Mouse (Mus musculus) gastrocnemius, postnatal 36 days (tissue): ENCODE data around the gene Zbtb20. TPM values are rescaled to one million over a fixed set of nuclear protein-coding genes. Genes with fewer than 3 reads are reported as not detected.
"Not testable (repeated sequence)": the region's sequence is repeated elsewhere in the genome, so short reads cannot be mapped to it uniquely, and the experiment has no call there.

Experiments
- DNase-seq, 2 experiments: peaks; one replicate each; pipeline ENCODE4 v3.0.0; 2022
- intact Hi-C: fragments of 180-260 bp; cut with DNase I; formaldehyde crosslinking; loops from one replicate; pipeline ENCODE4 v1.15.1; 2025
- total RNA-seq, 2 experiments: library from RNA; stranded (reverse); gene quantifications; 2 replicates each; pipeline ENCODE4 v1.2.3; 2021

Zbtb20 gene
- total RNA-seq, 2 experiments from 2014 or later, result 88.0 to 95.5 TPM

DNA sequence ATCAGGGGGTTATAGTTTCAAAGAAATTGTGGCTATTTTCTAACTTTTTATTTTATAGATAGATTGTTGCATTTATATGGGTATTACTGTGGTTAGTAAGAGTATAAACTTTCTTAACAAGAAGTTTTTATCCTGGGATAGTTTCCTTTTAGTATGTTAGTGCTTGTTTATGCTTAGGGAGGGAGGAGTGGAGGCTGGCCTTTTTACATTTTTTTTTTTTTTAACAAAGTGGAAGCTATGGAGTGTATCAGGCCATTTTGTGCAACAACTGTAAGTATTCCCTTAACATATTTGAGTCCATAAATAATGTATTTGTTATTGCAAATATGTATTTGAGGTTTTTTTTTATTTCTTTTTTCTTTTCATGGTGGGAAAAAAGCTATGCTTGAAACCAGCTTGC lies 32.7 kb downstream of the Zbtb20 start:
- intact Hi-C loops, result loop anchor here (10.0 kb wide), 1 partner anchor 466 kb away; no protein-coding TSS in a partner anchor
- no peak for DNase-seq

DNA sequence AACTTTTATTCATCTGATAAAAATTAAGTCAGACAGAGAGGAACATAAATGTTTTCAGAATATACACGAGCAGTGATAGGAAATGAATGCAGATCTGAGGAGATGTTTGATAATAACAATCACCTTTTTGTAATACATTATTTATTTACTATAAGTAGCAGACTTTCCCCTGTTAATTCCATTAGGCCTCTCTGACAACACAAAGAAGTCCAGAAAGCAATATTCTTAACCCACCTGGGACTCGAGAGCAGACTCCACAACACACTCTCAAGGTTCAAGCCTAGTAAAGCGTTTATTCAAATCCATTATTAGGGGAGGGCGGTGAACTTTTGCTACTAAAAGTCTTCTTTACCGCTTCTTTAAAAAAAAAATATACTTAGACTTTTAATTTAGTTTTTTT lies 33.2 kb downstream of the Zbtb20 start:
- DNase-seq, result no peak

DNA sequence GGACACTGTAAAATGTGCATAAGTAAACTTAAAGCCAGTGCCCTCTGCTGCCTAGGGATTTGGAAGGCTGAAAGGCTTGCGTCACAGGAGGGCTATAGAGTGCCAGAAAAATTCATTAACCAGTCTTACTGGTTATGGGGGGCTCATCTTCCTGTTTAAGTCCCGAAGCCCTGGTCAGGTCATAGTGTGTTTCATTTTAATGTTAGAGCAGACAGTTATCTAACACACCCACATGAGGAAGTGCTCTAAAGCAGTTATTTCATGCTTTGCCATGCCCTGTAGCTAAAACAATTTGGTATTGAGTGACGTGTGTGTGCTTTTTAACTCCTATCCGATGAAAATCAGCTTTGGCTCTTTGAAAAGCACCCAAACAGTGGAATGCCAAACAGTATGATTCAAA lies 34.3 kb downstream of the Zbtb20 start:
- intact Hi-C loops, result loop anchor here (5.0 to 10.0 kb wide), 2 partner anchors 633 to 685 kb away; no protein-coding TSS in a partner anchor
- DNase-seq, result no peak

More for the DNA sequence above, 33.2 kb downstream of the Zbtb20 start:
- intact Hi-C loops, result loop anchor here (10.0 kb wide), 1 partner anchor 466 kb away; no protein-coding TSS in a partner anchor

DNA sequence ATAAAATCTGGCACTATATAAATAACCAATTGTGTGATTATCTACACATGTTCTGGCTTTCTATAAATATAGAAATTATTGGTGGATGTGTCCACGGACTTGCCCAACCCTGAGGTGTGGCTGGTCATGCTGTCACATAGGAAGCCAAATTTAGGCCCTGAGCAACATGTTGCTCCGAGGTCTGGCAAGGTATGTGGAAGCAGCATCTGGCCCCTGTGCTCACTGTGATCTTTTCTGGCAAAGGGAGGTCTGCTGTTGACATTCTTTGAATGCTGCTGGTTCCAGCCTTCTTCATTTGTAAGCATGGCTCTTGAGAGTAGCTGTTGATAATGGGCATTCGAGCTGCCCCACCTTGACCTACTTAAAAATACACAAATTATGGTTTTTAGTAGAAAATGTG lies 35.0 kb downstream of the Zbtb20 start:
- intact Hi-C loops, result loop anchor here (5.0 to 10.0 kb wide), 2 partner anchors 633 to 684 kb away; no protein-coding TSS in a partner anchor
- DNase-seq, result peak; percentile 27 to 33

DNA sequence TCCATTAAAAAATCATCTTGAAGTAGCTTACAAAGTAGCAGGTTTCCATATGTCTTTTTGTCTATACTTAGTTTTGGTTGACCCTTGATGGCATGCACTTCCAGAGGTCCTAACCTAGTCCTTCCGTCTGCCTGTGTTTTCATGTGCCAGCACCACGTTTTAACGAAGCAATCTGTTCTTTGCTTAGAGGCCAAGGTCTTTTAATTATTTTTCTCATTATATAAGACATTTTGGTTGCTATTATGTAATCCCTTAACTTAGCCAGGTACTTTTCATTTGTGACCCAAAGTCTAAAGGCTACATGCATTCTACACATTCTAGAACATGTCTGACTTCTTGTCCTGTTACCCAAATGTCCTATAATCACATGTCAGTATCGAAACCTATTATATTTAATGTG lies 35.6 kb downstream of the Zbtb20 start:
- intact Hi-C loops, result loop anchor here (5.0 to 10.0 kb wide), 2 partner anchors 634 to 683 kb away; no protein-coding TSS in a partner anchor
- DNase-seq, result no peak

DNA sequence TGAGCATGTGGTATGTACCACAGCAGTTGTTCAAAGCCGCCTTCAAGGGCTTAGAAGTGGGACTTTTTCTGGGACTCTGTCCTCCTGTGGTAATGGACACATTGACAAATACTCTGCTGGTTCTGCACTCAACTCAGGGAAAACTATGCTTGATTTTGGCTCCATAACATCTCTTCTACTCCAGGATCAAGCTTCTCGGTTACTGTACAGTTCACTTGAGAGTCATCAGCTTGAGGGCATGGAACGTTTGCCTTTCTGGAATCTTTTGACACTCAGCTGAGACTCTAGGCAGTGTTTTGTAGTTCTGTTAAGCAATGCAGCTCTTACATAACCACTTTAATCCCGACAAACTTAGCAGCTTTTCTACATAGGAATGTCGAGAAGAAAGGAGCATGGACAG lies 36.1 kb downstream of the Zbtb20 start:
- no peak for DNase-seq
- intact Hi-C loops, result loop anchor here (5.0 to 10.0 kb wide), 2 partner anchors 635 to 683 kb away; no protein-coding TSS in a partner anchor

DNA sequence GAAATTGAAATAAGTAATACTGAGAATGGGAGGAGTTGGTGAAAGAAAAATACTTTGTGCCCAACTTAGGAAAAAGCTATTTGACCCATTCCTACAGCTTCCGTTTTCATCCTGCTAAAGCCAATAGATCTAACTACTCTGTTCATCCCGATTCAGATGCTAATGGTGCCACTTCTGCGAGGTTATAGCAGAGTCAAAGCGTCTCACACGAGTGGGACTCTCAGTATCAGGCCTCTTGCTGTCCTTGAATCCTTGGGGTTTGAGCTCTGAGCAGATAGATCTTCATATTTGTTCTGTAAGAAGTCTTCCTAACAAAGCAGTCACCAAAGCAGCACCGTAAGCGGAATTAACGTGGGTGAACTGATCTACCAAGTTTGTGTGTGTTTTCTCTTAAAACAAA lies 37.6 kb downstream of the Zbtb20 start:
- no peak for DNase-seq
- intact Hi-C loops, result loop anchor here (5.0 to 10.0 kb wide), 2 partner anchors 636 to 682 kb away; no protein-coding TSS in a partner anchor

DNA sequence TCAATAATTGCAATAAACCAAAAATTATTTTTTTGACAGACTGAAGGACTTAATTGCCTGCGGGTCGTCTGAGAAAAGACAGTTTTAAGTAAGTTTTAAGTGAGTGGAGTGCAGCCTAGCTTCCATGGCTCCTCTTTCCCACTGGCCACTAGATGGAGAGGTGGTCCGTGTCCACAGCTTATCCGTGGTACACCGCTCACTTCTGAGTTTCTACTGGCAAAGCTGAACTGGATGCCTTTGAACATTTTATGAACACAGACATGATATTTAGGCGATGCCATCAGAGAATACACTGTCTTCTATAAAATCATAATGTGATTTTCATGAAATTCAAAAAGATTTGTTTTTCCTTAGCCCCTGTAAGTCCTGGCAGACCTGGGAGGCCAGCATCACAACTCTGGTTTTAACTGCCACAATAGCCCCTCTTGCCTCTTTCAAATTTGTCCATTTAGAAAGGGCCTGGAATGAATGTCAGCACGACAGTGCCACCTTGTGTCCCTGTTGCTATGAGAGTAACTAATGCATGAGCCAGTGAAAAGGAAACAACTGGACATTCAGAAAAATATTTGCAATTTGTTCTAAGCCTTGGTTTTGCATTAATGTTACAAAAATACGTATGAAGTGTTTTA lies 38.9 kb downstream of the Zbtb20 start:
- intact Hi-C loops, result loop anchor here (2.0 to 10.0 kb wide), 3 partner anchors 78 to 680 kb away; no protein-coding TSS in a partner anchor
- DNase-seq, result peak in 1 of 2 experiments; percentile 30

DNA sequence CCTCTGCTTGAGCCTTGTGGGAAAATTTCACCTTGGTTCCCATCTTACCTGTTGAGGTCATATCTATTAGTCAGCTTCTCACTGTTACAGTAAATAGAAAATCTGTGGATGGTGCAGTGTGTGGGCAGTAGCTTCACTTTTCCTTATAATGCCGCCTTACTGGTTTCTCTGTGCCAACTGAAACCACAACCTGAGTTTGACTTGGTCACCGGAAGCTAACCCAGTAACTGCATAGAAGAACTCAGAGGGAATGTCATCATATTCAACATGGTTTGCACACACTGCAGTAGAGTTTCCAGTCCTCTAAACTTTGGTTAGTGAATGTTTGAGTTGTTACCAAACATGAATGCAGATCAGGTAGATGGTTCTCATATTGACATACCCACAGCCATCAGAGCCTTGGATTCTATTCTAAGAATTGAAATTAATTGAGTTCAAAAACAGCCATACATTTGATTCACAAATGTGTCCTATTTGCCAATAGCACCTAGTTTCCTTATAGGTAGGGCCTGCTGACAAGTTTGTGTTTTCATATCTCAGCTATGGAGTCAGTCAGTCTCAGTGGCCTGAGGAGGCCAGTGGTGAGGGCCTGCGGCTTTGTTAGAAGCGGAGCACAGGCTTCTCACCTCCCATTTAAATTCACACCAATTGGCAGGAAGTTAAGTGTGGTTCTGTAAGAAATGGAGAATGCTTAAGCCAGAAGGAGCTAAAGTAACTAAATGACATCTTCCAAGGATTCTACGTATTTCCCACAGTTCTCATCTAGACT lies 44.5 kb downstream of the Zbtb20 start:
- no peak for DNase-seq
- intact Hi-C loops, result loop anchor here (10.0 kb wide), 1 partner anchor 675 kb away; no protein-coding TSS in a partner anchor

DNA sequence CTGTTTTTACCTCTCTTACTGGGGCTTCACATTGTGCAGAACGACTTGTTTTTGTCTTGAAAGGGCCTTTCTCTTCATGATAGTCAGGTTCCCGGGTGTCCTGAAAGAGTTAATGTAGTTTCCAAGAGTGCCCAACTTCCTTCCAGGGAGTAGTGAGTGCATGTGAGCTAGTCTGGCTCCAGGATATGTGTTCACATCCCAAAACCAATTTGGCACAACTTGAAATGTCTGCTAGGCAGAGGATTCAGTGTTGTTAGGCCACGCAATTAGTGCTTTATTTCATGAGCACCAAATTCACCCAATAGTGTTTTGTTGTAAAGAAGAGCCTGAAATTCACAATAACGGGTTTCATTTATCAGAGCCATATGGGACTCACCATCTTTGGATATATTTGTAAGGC lies 45.8 kb downstream of the Zbtb20 start:
- intact Hi-C loops, result no loop called here
- DNase-seq, result no peak

DNA sequence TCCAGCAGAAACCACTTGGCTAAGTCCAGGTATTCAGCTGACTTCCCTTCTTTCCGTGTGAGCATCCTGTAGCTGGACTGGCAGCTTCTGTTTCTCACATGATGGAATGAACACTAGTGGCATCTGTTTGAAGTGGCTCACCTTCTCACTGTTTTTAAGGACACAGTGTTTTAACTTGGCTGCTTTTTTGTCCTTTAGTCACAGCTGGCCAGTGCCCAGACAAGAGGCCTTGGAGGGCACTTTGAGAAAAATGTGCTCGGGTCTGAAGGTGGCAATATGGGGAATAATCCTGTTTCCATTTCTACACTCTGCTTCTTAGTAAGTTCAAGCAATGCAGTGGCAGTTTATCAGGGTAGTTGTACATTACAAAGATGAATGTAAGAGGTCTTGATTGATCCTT lies 62.5 kb downstream of the Zbtb20 start:
- intact Hi-C loops, result no loop called here

DNA sequence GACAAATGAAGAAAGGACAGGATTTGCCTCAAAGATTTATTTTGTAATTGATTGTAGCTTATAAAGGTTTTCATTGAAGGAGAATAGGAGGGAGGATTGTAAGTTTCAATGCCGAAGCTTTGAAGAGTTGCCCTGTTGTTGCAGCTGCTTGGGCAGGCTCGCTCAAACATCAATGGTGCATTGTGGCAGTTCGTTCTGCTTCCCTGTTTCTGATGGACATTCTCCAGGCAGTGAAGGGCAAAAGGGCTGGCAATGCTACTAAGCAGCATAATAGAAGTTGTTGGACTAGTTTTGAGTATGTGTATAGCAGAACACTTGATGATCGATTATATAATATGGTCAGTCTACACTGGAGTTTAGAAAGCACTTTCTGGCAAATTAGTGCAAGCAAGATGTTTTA lies 71.3 kb downstream of the Zbtb20 start:
- no peak for DNase-seq
- intact Hi-C loops, result no loop called here

More for the DNA sequence above, 62.5 kb downstream of the Zbtb20 start:
- DNase-seq, result no peak

DNA sequence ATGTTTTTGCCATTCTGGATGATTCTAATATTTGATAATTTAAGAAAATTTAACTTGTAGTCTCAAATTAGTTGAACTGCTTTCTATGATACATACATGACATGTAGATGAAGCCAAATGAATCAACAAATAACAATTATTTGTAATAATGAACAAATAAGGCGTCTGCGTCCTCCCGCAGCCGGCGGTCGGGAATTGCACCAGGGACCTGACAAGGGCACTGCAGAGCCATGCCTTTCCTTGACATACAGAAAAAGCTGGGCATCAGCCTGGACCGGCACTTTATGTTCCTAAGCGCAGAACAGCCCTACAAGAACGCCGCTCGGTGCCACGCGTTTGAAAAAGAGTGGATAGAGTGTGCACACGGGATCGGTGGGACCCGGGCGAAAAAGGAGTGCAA lies 79.7 kb downstream of the Zbtb20 start:
- intact Hi-C loops, DNase-seq: not testable (repeated sequence)

DNA sequence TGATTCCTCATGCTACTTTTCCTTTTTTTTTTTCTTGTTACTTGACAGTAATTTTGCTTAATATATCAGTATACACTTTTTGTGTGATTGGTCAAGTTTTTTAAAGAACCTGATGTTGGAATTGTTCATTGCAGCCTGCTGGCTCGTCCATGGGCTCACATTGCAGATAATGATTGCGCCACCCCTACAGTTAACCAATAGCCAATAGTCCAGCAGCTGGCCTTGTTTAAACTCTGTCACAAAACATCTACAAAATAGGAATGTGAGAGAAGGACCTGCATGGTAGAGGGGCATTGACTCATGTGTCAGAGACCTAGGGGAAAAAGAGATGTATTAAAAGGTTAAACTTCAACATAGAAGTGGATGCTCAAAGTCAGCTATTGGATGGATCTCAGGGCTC lies 97.2 kb downstream of the Zbtb20 start:
- DNase-seq, result no peak
- intact Hi-C loops, result no loop called here

DNA sequence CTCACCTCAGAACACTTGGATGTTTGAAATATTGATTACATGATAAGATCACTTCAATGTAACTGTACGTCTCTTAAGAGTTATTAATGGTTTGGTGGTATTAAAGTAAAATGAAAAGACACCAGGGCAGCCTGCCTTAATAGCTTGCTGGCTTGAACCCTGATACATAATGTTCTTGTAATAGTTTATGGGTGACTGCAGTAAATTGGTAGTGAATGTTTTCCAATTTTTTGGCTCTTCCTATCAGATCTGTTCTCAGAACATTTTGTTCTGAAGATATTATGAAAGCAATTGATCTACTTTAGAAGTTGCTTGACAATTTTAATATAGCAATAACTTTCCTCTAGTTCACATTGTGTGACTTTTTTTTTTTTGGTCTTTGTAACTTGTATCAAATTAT lies 123.2 kb downstream of the Zbtb20 start:
- DNase-seq, result no peak
- intact Hi-C loops, result no loop called here

DNA sequence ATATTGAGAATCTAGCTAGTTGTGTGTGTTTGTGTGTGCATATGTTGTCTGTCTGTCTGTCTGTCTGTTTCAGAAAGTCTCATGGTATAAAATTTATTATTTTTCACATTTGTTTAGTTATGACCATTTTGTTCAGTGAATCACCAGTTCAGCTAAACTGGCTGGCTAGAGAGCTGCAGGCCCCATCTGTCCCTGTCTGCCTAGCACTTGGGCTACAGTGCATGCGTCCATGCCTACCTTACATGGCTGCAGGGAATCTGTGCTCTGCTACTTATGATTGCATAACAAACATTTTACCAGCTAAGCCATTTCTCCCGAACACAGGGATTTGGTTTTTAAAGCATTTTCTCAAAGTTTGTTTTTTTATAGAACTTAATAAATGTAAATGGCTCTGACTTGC lies 150.7 kb downstream of the Zbtb20 start:
- DNase-seq, result no peak
- intact Hi-C loops, result no loop called here

DNA sequence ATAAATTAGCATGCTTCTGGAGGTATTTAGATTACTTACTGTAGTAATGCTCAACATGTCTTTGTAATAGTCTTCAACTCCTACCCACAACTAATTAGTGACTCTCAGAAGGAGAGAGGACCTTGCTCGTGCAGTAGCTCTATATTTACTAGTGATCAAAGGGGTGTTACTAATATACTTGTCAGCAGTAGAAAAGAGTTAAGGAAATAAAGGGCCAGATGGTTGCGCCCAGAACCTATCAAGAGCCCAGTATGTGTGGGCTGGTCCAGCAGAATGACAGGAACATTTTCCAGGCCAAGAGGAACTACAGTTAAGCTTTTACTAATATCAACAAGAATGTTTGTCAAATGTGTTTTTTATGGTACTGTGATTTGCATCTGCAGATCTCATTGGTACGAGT lies 153.6 kb downstream of the Zbtb20 start:
- intact Hi-C loops, result no loop called here
- no peak for DNase-seq

DNA sequence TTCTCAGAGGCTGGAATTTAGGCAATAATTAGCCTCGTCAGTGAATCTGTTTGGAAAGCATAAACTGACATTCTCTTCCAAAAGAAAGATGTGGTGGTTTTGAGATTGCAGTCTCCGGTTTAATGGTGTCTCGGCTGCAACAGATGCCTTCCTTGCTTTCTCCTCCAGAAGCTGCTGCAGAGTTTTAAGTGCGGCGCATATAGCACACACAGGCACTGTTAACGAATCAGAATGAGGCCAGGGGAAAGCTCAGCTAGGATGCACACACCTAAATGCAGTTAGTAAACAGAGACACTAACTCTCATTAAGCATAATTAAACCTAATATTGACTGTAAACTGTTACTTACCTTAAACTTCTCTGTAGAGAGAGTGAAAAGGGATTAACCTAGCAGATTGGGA lies 160.0 kb downstream of the Zbtb20 start:
- intact Hi-C loops, result no loop called here
- no peak for DNase-seq

DNA sequence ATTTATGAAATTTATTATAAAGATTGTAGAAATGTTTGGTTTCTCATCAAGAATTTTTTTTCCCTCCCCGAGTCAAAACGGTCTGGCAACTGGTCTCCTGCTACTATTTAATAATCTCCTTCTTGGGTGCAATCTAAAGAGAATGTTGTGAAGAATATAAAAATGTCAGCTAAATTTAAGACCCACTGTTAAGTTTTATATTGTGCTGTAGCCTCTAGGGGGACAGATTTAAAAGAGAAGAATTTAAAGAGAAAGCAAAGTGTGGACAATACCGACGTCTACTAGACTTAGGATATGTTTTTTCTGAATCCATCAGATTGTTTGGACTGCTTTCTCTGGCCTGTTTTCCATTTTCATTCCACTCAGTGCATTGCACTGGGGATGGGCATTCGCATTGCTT lies 160.8 kb downstream of the Zbtb20 start:
- intact Hi-C loops, result no loop called here

DNA sequence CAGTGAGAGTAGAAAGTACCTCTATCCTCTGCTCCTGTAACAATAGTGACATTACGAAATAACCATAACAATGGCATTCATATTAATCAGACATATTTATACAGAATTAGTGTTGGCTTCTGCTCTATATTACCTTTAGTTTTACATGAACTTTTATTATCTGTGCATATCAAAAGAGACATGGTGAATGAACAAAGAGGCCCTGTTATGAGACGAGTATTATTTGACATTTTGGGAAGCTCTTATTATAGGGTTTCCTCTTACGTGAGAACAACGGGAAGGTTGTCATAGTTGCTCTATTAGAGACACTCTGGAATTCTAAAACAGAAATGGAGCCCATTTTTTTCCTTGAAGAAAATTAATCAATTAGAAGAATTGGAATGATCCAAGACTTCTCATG lies 161.6 kb downstream of the Zbtb20 start:
- DNase-seq, result no peak
- intact Hi-C loops, result no loop called here

More for the DNA sequence above, 160.8 kb downstream of the Zbtb20 start:
- no peak for DNase-seq

DNA sequence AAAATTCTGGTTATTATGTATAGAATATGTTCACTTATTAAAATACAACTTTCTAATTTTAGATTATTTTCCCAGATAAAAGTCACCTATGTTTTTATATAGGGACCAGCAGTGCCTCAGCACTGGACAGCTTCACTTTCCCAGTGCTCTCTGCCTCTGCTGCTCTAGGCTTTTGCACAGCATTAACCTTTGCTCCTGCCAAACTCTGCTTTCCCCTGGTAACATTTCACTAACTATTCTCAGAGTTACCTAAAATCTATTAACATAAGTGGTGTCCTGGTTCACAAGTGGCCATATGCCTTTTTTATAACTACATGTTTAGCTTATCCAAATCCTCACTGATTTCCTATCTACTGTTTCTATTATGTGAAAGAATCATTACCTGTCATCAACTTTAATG lies 169.9 kb downstream of the Zbtb20 start:
- intact Hi-C loops, result no loop called here

More for the DNA sequence above, 169.9 kb downstream of the Zbtb20 start:
- DNase-seq, result no peak
